Mouse (Mus musculus): ENCODE measurements at regions not wholly inside any gene's neighbourhood (a gene's known extent, or its start where the extent isn't known, plus 50 kb on each side); places are given as distances from the start of the nearest gene placed in this dataset.

DNA sequence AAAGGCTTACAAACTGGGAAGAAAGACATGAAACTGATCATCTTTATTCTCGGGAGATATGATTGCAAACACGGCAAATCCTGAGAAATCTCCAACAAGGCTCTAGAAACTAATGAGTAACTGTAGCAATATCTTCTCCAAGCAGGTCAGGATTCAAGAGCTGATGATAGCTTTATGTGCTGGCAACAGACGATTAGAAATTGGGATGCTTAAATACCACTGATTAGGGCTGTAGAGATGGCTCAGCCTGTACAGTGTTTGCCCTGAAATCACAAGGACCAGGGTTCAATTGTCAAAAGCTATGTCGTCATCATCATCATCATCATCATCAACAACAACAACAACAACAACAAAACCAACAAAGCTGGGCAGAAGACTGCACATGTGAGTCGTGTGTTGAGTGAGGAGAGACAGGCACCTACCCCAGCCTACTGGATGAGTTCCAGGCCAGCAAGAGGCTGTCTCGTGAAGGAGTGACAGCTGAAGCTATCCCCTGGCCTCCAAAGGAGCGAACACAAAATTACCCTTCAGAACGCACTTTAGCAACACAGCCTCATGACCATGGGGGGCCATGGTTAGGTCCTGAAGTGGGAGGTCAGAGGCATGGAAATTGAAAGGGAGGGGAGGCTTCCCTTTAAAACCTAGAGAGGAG is 225.0 kb downstream of the Tex36 start:
- DNase-seq (ENCODE audit: low spot score) = no peak

DNA sequence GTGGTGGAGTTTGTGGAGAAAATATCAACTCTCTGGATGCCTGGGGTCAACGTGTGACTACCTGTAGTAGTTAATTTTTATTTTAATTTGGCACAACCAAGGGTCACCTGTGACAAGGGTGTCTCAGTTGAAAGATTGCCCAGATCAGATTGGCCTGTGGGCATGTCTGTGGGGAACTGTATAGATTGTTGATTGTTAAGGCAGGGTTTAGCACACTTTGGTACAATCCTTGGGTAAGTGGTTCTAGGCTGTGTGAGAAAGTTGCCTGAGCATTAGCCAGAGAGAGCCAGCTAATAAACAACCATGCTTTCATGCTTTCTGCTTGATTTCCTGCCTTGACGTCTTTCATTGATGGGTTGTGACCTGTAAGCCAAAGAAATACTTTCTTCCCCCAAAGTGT is 229.3 kb downstream of the Tex36 start:
- no peak for DNase-seq (ENCODE audit: low spot score)

DNA sequence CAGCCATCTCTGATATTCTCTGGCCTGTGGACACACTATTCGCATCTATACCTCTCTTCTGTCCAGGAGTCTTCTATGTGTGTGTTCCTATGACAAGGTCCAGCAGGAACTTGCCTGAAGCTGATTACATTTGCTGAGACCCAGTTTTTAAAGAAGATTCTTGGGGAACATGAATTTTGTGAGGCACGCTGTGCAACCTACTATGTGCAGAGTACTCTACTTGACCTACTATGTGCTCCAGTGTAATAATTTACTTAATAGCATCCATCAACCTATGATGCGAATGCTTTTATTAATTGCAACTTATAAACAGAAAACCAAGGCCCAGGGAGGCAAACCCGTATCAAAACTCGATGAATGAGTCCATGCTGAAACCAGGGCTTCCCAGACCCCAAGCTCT is 231.4 kb downstream of the Tex36 start:
- no peak for DNase-seq (ENCODE audit: low spot score)

GRCm38 (mm10) chr7:133364601-133365000 is 237.4 kb downstream of the Tex36 start:
- no peak for DNase-seq (ENCODE audit: low spot score)

- DNase-seq (ENCODE audit: low spot score) = no peak
These were observed 204.6 kb upstream of the Ctbp2 start for GRCm38 (mm10) chr7:133328717-133329116.

GRCm38 (mm10) chr7:133325548-133326190 is 201.5 kb upstream of the Ctbp2 start:
- no peak for DNase-seq (ENCODE audit: low spot score)

DNA sequence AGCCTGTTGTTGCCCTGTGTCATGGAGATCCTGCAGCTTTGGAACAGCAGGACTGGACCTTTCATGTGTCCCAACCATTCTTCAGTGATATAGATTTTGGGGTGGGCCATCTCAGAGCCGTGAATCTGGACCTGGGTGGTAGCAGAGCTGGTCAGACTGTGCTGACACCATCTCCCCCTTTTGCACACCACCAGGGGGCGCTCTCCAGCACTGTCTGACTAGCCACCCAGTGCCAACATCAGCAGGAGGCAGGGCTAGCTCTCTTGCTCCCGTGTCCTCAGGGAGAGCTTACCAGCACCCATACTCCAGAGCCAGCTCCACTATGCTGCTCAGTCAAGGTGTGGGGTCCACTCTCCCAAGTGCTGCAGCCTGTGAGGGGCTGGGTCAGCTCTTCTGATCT is 199.8 kb upstream of the Ctbp2 start:
- DNase-seq (ENCODE audit: low spot score) = no peak

DNA sequence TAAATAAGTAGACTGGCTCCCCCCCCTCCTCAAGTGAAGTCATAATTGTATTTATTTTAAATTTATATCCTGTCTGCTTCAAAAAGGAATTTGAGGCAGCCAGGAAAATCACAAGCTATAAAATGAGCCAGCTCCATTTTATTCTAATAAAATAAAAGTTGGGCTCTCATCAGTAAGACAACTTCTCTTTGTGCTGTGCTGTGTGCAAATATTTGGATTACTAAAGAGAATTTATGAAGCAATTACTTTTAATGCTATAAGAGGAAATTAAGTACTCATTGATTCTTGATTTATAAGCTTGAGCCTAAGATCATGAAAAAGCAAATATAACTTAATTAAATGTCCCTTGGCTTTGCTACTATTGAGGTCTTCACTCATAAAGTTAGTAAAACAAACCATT is 193.4 kb upstream of the Ctbp2 start:
- DNase-seq (ENCODE audit: low spot score) = no peak

DNA sequence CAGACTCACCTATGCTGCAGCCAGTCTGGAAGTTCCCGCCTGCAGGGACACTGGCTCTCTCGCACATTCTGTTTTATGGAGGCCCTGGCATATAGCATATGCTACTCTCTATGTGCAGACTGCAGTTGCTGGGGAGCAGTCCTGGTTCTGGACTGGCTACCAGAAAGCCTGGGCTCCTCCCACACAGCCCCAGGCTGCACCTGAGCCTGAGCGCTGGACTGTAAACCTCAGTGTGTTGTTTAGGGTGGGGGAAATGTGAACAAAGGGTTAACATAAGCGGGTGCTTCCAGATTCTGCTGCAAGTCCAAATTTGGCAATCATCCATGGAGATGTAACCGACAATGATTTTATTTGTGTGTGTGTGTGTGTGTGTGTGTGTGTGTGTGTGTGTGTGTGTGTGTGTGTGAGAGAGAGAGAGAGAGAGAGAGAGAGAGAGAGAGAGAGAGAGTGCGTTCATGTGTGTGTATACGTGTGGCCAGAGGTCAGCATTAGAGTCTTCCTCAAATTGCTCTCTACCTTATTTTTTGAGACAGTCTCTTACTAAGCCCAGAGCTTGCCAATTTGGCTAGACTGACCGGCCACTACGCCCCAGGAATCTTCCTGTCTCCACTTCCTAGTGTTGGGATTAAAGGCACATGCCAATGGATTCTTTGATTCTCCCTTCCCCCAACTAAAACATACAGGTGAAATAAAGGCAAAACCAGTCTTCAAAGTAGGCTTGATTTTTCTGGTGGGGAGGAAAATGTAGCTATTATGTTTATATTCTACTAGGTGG is 192.7 kb upstream of the Ctbp2 start:
- no peak for DNase-seq (ENCODE audit: low spot score)

GRCm38 (mm10) chr7:133315197-133316029 is 191.3 kb upstream of the Ctbp2 start:
- no peak for DNase-seq (ENCODE audit: low spot score)

DNA sequence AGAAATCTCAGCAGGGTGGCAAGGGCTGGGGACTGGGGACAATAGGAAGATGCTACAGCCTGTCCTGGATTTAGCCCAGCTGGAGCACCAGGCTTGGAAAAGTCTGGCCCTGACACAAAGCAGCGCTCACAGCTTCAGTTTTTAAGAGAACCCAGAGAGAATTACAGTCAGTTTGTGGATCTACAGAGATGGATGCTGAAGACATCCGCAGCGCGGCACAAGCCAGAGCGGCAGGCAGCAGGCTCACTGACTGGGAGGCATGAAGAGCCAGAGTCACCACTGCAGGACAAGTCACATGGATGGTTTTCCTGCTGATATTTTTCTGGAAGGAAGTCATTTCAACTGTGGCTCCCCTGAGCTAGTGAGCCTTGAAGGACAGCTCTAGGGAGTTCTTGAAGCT is 189.0 kb upstream of the Ctbp2 start:
- no peak for DNase-seq (ENCODE audit: low spot score)

- DNase-seq (ENCODE audit: low spot score) = no peak
These were observed 187.1 kb upstream of the Ctbp2 start for GRCm38 (mm10) chr7:133311116-133311801.

GRCm38 (mm10) chr7:133304461-133304860 is 180.3 kb upstream of the Ctbp2 start:
- DNase-seq (ENCODE audit: low spot score) = no peak

- DNase-seq (ENCODE audit: low spot score) = no peak
These were observed 166.3 kb upstream of the Ctbp2 start for GRCm38 (mm10) chr7:133290471-133290870.

GRCm38 (mm10) chr7:133288236-133288635 is 164.1 kb upstream of the Ctbp2 start:
- no peak for DNase-seq (ENCODE audit: low spot score)

GRCm38 (mm10) chr7:133286836-133287235 is 162.7 kb upstream of the Ctbp2 start:
- no peak for DNase-seq (ENCODE audit: low spot score)

GRCm38 (mm10) chr7:133286216-133286615 is 162.1 kb upstream of the Ctbp2 start:
- no peak for DNase-seq (ENCODE audit: low spot score)

DNA sequence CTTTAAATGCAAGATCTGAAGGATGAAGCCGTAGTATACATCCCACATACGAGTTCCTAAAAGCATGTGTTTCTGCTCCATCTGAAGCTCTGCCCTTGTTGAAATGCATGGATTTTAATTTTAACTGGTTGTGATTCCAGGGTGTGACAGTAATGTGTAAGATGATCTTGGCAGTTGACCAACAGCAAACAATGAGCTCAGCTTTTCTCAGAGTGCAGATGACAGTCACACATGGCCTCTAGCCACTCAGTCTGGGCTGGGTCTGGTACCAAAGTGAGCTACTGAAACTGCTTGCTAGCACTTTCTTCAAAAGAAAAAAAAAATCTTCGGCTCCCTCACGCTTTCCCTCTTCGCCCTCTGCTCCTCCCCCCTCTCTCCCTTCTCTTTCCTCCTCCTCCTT is 138.0 kb upstream of the Ctbp2 start:
- DNase-seq (ENCODE audit: low spot score) = no peak

GRCm38 (mm10) chr7:133259143-133259542 is 135.0 kb upstream of the Ctbp2 start:
- DNase-seq (ENCODE audit: low spot score) = no peak

DNA sequence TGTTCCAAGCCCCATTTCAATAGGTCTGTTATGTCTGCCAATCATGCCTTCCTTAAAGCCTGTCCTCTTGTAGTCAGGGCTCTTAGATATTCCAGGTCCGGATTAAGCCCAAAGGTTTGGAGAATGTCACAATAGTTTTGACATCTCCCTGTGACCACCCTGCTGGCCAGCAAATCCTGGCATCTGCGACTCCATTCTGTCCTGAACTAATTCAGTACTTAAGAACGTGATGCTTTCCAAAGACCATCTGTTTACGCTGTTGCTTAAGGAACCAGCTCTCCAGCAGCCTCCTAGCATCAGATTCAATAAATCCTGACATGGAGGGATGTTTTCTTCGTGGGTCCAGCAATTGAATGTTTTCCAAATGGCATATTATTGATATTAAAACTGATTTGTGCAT is 132.7 kb upstream of the Ctbp2 start:
- DNase-seq (ENCODE audit: low spot score) = no peak

- DNase-seq (ENCODE audit: low spot score) = no peak
These were observed 120.4 kb upstream of the Ctbp2 start for GRCm38 (mm10) chr7:133244601-133245000.

- DNase-seq (ENCODE audit: low spot score) = no peak
These were observed 110.2 kb upstream of the Ctbp2 start for GRCm38 (mm10) chr7:133234326-133234725.

All from testis, postnatal 14 days (tissue).